Mouse (Mus musculus) liver, adult 2 months (tissue): ENCODE results near the gene Tbc1d22a.

Source experiments
- CTCF ChIP-seq: fragments of 200-500 bp; IDR thresholded peaks from 2 replicates; pipeline ENCODE4 v1.5.1; 2011; ENCODE audit warnings: low read depth, low read length, control low read depth
- POLR2A ChIP-seq: fragments of 200-500 bp; IDR thresholded peaks from 2 replicates; pipeline ENCODE4 v1.6.1; 2011; ENCODE audit warnings: low read length, control low read depth; ENCODE audit not compliant: insufficient read depth; ENCODE audit errors: extremely low read depth

DNA sequence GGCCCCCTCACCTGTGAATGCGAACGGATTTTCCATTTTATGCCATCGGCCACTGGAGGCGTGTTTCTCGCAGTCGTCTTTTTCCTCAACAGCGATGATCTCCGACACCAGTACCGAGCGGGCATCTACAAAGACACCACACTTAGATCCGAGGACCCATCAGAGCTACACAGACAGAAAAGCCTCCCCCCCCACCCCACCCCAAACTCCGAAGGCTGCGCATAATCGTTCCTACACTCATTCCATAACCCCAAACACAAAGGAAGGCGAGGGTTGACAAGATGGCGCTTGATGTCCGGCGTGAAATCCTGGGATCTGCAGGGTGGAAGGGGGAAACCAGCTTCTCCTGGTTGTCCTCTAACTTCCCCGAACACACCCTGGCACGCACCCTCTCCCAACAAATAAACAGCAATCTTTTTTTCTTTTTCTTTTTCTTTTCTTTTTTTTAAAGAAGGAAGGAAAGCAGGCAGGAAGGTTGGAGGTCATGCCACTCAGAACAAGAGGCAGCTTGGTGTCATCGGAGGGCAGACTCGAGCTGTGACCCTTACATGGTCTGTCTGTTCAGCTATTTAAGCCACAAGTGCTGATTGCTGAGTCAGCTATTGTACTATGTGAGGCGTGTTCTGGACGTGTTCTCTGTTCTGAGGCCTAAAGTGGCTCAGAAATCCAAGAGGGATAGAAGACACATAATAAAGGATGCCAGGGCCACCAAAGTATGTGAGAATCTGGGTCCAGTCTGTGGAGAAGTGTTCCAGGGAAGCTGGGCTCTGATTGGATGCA lies 48.3 kb upstream of the Tbc1d22a start:
- TF ChIP-seq CTCF = no peak
- TF ChIP-seq POLR2A = no peak
